Mouse (Mus musculus) embryonic facial prominence, embryonic 12.5 days (tissue): Measurements from ENCODE around the gene Chp1. TPM values are rescaled to one million over a fixed set of nuclear protein-coding genes. Genes with fewer than 3 reads are reported as not detected.

Experiments used
- ATAC-seq: fragments of 200-750 bp; cut with Nextera tagmentation; 2 replicates; pipeline ENCODE4 v1.8.0; 2017; ENCODE audit not compliant: insufficient number of reproducible peaks, insufficient read depth, low FRiP score, low TSS enrichment
- H3K27ac ChIP-seq: fragments of 300-500 bp; sonication (generic); 2 replicates; pipeline ENCODE4 v1.5.1; 2016; ENCODE audit warnings: mild to moderate bottlenecking
- H3K27me3 ChIP-seq: fragments of 300-500 bp; sonication (generic); 2 replicates; pipeline ENCODE4 v1.6.1; 2016; ENCODE audit warnings: mild to moderate bottlenecking, moderate library complexity
- H3K36me3 ChIP-seq: fragments of 300-500 bp; sonication (generic); 2 replicates; pipeline ENCODE4 v1.6.1; 2016; ENCODE audit warnings: mild to moderate bottlenecking
- H3K4me1 ChIP-seq: fragments of 300-500 bp; sonication (generic); 2 replicates; pipeline ENCODE4 v1.6.1; 2016
- H3K4me2 ChIP-seq: fragments of 300-500 bp; sonication (generic); replicated peaks from 2 replicates; pipeline ENCODE4 v1.6.1; 2016; ENCODE audit warnings: mild to moderate bottlenecking, moderate library complexity
- H3K4me3 ChIP-seq: fragments of 300-500 bp; sonication (generic); 2 replicates; pipeline ENCODE4 v1.5.1; 2016; ENCODE audit warnings: mild to moderate bottlenecking
- H3K9ac ChIP-seq: fragments of 300-500 bp; sonication (generic); 2 replicates; pipeline ENCODE4 v1.6.1; 2016; ENCODE audit warnings: mild to moderate bottlenecking, moderate library complexity
- H3K9me3 ChIP-seq: fragments of 300-500 bp; sonication (generic); 2 replicates; pipeline ENCODE4 v1.6.1; 2016; ENCODE audit warnings: mild to moderate bottlenecking, moderate library complexity
- WGBS: fragments of 180-500 bp; shearing (Covaris S2); methylation state at CpG from one replicate; pipeline ENCODE4 v1.1.7; 2016; 5-methylcytosine and 5-hydroxymethylcytosine counted together
- polyA plus RNA-seq: library from polyadenylated mRNA; unstranded; fragments of >200 nt; fragmentation: Nextera tagmentation; extraction: Ambion mirVana; gene quantifications from 2 replicates; pipeline ENCODE4 v1.2.1, GENCODE M21; 2016

Chp1 gene
- polyA plus RNA-seq, 1 experiment from 2014 or later, result 64.4 TPM

DNA sequence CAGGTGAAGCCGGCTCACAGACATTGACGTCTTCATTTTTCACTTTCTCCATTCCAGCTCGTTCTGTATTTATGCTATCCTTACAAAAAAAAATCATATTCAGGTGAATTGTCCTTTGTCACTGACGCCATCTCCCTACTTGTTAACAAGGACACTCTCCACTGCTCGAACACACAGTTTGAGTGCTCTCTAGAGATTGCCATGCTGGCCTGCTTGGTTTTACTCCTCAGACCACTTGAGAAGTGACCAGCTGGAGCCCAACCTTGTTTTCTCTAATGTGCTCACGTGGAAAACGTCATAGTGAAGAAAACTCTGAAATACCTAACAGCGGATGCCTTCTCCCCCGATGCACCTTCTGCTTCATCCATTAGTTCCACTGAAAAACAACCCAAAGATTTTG, 8.7 kb upstream of the Chp1 start:
- Histone ChIP-seq H3K36me3 (no peaks in the 10 kb centered on the region), H3K9ac (no peak overlapping the region), H3K9me3 (no peaks in the 10 kb centered on the region), H3K27ac (no peak overlapping the region), H3K4me1 (no peaks in the 10 kb centered on the region), H3K4me3 (no peak overlapping the region), H3K4me2 (no peak overlapping the region), H3K27me3 (no peaks in the 10 kb centered on the region)
- 82% methylated on average over 9 of the region's 9 CpGs for WGBS
- ATAC-seq, result no peak

- Histone ChIP-seq H3K4me3 (no peak overlapping the region), H3K9me3 (no peaks in the 10 kb centered on the region), H3K27ac (no peak overlapping the region), H3K27me3 (no peaks in the 10 kb centered on the region), H3K9ac (no peak overlapping the region), H3K4me1 (0 out of 2 replicates have a peak, but pooled peaks cover 2% of the 10 kb centered on the region), H3K36me3 (no peaks in the 10 kb centered on the region), H3K4me2 (no peak overlapping the region)
- 13% methylated on average over 1 of the region's 1 CpGs for WGBS
- ATAC-seq, result no peak
These were observed 5.4 kb upstream of the Chp1 start for GRCm38 (mm10) chr2:119542106-119542505.

DNA sequence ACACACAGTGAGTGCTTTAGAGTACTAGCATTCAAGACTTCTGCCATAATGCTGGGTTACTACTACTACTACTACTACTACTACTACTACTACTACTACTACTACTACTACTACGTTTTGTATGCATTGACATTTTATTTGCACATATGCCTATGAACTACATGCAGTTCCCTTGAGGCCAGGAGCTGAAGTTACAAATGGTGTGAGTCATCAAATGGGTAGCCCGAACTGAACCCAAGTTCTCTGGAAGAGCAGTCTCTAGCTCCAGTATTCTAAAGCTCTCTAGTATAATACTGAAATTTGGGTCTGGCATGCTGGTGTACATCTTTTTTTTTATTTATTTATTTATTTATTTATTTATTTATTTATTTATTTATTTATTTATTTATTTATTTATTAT, 3.8 kb upstream of the Chp1 start:
- H3K9ac ChIP-seq, result no peak overlapping the region
- no peak overlapping the region for H3K4me2 ChIP-seq
- H3K9me3 ChIP-seq, result no peaks in the 10 kb centered on the region
- peaks cover 9% of the 10 kb centered on the region for H3K4me1 ChIP-seq
- no peak overlapping the region for H3K4me3 ChIP-seq
- ATAC-seq, result no peak
- WGBS, result 74% methylated on average over 2 of the region's 2 CpGs
- H3K27me3 ChIP-seq, result no peaks in the 10 kb centered on the region
- H3K36me3 ChIP-seq, result no peaks in the 10 kb centered on the region
- H3K27ac ChIP-seq, result no peak overlapping the region

GRCm38 (mm10) chr2:119546848-119547521, 512 bp upstream of the Chp1 start:
- peak overlapping the region; percentile 70 for H3K27ac ChIP-seq
- WGBS, result under 1% methylated on average over 30 of the region's 30 CpGs

GRCm38 (mm10) chr2:119548371-119548660, 819 bp downstream of the Chp1 start:
- WGBS, result 7% methylated on average over 3 of the region's 3 CpGs
- H3K4me3 ChIP-seq, result peak overlapping the region; percentile 92
- no peak overlapping the region for H3K27ac ChIP-seq
- H3K9me3 ChIP-seq, result no peaks in the 10 kb centered on the region
- H3K4me2 ChIP-seq, result peak overlapping the region; percentile 73
- ATAC-seq, result no peak
- no peaks in the 10 kb centered on the region for H3K27me3 ChIP-seq
- H3K4me1 ChIP-seq, result peaks cover 14% of the 10 kb centered on the region
- peak overlapping the region; percentile 81 for H3K9ac ChIP-seq
- H3K36me3 ChIP-seq, result no peaks in the 10 kb centered on the region

More at GRCm38 (mm10) chr2:119546848-119547521, 512 bp upstream of the Chp1 start:
- Histone ChIP-seq H3K27me3 (no peaks in the 10 kb centered on the region), H3K36me3 (no peaks in the 10 kb centered on the region), H3K4me1 (peaks cover 14% of the 10 kb centered on the region), H3K9ac (peak overlapping the region; percentile 81; the same call in 1 of the 2 replicates), H3K4me3 (peak overlapping the region; percentile 92), H3K4me2 (peak overlapping the region; percentile 73), H3K9me3 (no peaks in the 10 kb centered on the region)
- ATAC-seq, result peak; percentile 67

- H3K4me3 ChIP-seq, result peak overlapping the region; percentile 92
- H3K27ac ChIP-seq, result no peak overlapping the region
- peaks cover 14% of the 10 kb centered on the region for H3K4me1 ChIP-seq
- H3K4me2 ChIP-seq, result peak overlapping the region; percentile 73
- WGBS, result 70% methylated on average over 5 of the region's 5 CpGs
- H3K27me3 ChIP-seq, result no peaks in the 10 kb centered on the region
- H3K36me3 ChIP-seq, result no peaks in the 10 kb centered on the region
- no peaks in the 10 kb centered on the region for H3K9me3 ChIP-seq
- H3K9ac ChIP-seq, result 0 out of 2 replicates have a peak overlapping the region, but pooled peaks have one; percentile 81
- ATAC-seq, result no peak
These were observed 1.2 kb downstream of the Chp1 start for GRCm38 (mm10) chr2:119548691-119549090.

- Histone ChIP-seq H3K36me3 (no peaks in the 10 kb centered on the region), H3K4me2 (no peak overlapping the region), H3K27ac (no peak overlapping the region), H3K9ac (no peak overlapping the region), H3K27me3 (no peaks in the 10 kb centered on the region), H3K9me3 (no peaks in the 10 kb centered on the region), H3K4me1 (peaks cover 14% of the 10 kb centered on the region), H3K4me3 (no peak overlapping the region)
- ATAC-seq, result no peak
- WGBS, result 83% methylated on average over 2 of the region's 2 CpGs
These were observed 2.2 kb downstream of the Chp1 start for GRCm38 (mm10) chr2:119549678-119550077.

- WGBS, result 85% methylated on average over 3 of the region's 3 CpGs
- H3K9ac ChIP-seq, result no peak overlapping the region
- H3K27ac ChIP-seq, result no peak overlapping the region
- H3K36me3 ChIP-seq, result no peaks in the 10 kb centered on the region
- no peaks in the 10 kb centered on the region for H3K4me1 ChIP-seq
- no peak for ATAC-seq
- H3K4me2 ChIP-seq, result no peak overlapping the region
- H3K27me3 ChIP-seq, result no peaks in the 10 kb centered on the region
- H3K9me3 ChIP-seq, result no peaks in the 10 kb centered on the region
- H3K4me3 ChIP-seq, result no peak overlapping the region
These were observed 10.5 kb downstream of the Chp1 start for GRCm38 (mm10) chr2:119558039-119558438.

GRCm38 (mm10) chr2:119558737-119559340, 11.3 kb downstream of the Chp1 start:
- Histone ChIP-seq H3K9ac (no peak overlapping the region), H3K27ac (no peak overlapping the region), H3K9me3 (no peaks in the 10 kb centered on the region), H3K4me2 (no peak overlapping the region), H3K4me3 (no peak overlapping the region), H3K27me3 (no peaks in the 10 kb centered on the region), H3K4me1 (no peaks in the 10 kb centered on the region), H3K36me3 (no peaks in the 10 kb centered on the region)
- WGBS, result 72% methylated on average over 7 of the region's 7 CpGs
- no peak for ATAC-seq

DNA sequence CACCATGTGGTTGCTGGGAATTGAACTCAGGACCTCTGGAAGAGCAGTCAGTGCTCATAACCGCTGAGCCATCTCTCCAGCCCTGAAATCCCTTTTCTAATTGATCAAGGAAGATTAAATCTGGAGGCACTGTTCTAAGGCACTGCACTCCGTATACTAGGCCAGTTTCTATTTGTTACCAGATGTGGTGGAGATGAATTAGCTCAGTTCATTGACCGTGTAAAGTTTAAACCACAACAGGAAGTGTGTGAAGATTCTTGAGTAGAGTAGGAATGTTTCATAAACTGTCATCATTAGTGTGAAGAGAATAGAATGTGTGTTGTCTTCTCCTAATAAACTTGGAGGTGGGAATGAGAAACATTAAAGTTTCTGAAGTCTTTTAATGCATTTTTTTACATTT, 14.3 kb downstream of the Chp1 start:
- Histone ChIP-seq H3K27me3 (no peaks in the 10 kb centered on the region), H3K4me3 (no peak overlapping the region), H3K9me3 (no peaks in the 10 kb centered on the region), H3K9ac (no peak overlapping the region), H3K4me2 (no peak overlapping the region), H3K4me1 (no peaks in the 10 kb centered on the region), H3K36me3 (0 out of 2 replicates have a peak, but pooled peaks cover 4% of the 10 kb centered on the region), H3K27ac (no peak overlapping the region)
- ATAC-seq, result no peak
- WGBS, result 85% methylated on average over 3 of the region's 3 CpGs

GRCm38 (mm10) chr2:119565284-119565683, 17.8 kb downstream of the Chp1 start:
- H3K27ac ChIP-seq, result no peak overlapping the region
- H3K36me3 ChIP-seq, result 0 out of 2 replicates have a peak, but pooled peaks cover 4% of the 10 kb centered on the region
- no peak for ATAC-seq
- H3K4me1 ChIP-seq, result no peaks in the 10 kb centered on the region
- H3K9ac ChIP-seq, result no peak overlapping the region
- H3K4me2 ChIP-seq, result no peak overlapping the region
- WGBS, result 93% methylated on average over 4 of the region's 4 CpGs
- H3K27me3 ChIP-seq, result no peaks in the 10 kb centered on the region
- H3K9me3 ChIP-seq, result no peaks in the 10 kb centered on the region
- no peak overlapping the region for H3K4me3 ChIP-seq

DNA sequence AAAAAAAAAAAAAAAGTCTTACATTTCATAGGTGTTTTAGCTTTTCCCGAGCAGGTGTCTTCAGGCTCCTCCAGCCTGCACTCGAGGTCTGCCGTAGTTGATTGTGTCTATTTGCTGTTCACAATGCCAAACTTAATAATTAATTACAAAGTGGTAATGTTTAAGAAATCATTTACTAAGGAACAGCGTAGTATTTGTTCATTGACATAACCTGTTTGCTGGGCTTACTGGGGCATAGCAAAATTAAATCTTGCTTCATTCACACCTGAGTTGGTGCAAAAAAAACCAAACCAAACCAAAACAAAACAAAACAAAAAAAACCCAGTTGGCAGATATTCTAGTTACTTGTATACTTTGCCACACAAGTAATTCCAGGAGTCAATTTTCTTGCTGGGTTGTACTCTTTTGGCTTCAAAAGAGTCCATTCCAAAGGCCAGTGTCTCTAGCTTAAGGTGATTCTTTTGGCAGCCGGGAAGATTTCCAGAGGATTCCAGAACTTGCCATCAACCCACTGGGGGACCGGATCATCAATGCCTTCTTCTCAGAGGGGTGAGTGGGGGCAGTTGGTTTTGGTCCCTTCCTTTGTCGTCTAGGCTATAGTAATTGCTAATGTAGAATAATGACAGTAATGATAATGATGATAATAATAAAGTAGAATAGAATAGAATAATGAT, 18.8 kb downstream of the Chp1 start:
- Histone ChIP-seq H3K4me1 (no peaks in the 10 kb centered on the region), H3K36me3 (0 out of 2 replicates have a peak, but pooled peaks cover 4% of the 10 kb centered on the region), H3K27me3 (no peaks in the 10 kb centered on the region), H3K4me3 (no peak overlapping the region), H3K27ac (no peak overlapping the region), H3K9ac (no peak overlapping the region), H3K9me3 (no peaks in the 10 kb centered on the region), H3K4me2 (no peak overlapping the region)
- ATAC-seq, result no peak
- WGBS, result 91% methylated on average over 7 of the region's 7 CpGs
